Mouse (Mus musculus): Measurements from ENCODE around the gene Slc47a1. TPM values are rescaled to one million over a fixed set of nuclear protein-coding genes. Genes with fewer than 3 reads are reported as not detected.

Slc47a1 gene
- polyA plus RNA-seq, 1 experiment from 2014 or later: 0.46 TPM

DNA sequence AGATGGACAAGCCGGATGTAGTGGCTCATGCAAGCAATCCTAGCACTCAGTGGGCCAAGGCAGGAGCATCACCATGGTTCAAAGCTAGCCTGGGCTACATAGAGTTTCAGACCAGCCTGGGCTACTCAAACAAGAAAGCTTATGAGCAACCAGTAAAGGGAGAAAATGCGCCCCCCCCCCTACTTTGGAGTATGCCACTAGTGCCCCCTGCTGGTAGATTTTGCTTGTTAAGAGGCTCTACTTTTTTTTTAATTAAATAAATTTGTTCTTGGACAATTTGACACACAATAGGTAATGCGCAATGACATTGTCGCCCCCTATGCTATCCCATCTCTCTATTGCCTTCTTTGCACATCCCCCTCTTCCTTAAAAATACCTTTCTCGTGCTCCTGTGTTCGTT lies 9.9 kb upstream of the Slc47a1 start:
- WGBS: 66% methylated on average over 6 of the region's 6 CpGs
- ATAC-seq: no peak

DNA sequence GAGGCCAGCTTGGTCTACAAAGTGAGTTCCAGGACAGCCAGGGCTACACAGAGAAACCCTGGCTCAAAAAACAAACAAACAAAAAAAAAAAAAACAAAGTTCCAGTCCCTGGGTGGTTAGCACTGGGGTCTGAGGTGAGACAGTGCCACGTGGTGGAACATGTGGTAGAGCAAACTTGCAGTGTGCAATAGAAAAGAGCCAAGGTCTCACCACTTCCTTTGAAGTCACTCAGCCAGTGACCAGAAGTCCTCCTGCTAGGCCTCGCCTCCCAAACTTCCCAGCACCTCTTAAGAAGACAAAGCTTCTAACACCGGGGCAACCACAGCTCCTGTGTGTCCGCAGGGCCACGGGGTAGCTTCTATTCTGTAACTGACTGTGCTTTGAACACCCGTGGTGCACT lies 9.1 kb upstream of the Slc47a1 start:
- no peak for ATAC-seq
- Histone ChIP-seq H3K27ac (ENCODE audit: low read length) (no peak overlapping the region), H3K9ac (ENCODE audit: low read depth, low read length) (no peak overlapping the region), H3K4me1 (ENCODE audit: control insufficient read depth, insufficient read depth, low read length) (no peaks in the 10 kb centered on the region), H3K27me3 (ENCODE audit: control insufficient read depth, insufficient read depth, low read depth, low read length) (no peaks in the 10 kb centered on the region), H3K4me2 (ENCODE audit: low read length) (no peak overlapping the region), H3K9me3 (replicated peaks; ENCODE audit: control insufficient read depth, low read length, poor library complexity, severe bottlenecking) (no peaks in the 10 kb centered on the region), H3K36me3 (ENCODE audit: control insufficient read depth, insufficient read depth, low read length) (no peaks in the 10 kb centered on the region), H3K4me3 (ENCODE audit: low read depth, low read length) (no peak overlapping the region)
- 74% methylated on average over 6 of the region's 6 CpGs for WGBS

More for the DNA sequence above, 9.9 kb upstream of the Slc47a1 start:
- Histone ChIP-seq H3K9me3 (replicated peaks; ENCODE audit: control insufficient read depth, low read length, poor library complexity, severe bottlenecking) (no peaks in the 10 kb centered on the region), H3K4me1 (ENCODE audit: control insufficient read depth, insufficient read depth, low read length) (no peaks in the 10 kb centered on the region), H3K27ac (ENCODE audit: low read length) (no peak overlapping the region), H3K4me3 (ENCODE audit: low read depth, low read length) (no peak overlapping the region), H3K36me3 (ENCODE audit: control insufficient read depth, insufficient read depth, low read length) (no peaks in the 10 kb centered on the region), H3K9ac (ENCODE audit: low read depth, low read length) (no peak overlapping the region), H3K27me3 (ENCODE audit: control insufficient read depth, insufficient read depth, low read depth, low read length) (no peaks in the 10 kb centered on the region), H3K4me2 (ENCODE audit: low read length) (no peak overlapping the region)

DNA sequence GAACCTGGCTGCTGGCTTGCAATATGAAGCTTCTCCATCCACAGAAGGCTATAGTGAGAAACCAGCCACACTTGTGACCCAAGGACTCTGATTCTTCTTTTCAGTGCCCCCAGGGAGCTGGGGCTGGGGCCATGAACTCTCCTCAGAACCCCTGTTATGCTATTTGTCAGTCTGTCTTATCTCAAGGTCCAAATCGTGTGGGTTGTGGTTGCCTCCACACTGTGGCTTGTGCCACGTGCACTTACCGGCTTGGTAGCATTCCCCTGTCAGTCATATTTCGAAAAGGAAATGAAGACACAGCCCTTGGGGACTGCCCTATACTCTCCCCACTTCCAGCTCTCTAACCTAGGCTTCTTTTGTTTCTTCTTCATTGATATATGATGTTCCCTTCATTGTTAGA lies 7.6 kb upstream of the Slc47a1 start:
- no peak overlapping the region for H3K4me2 ChIP-seq (ENCODE audit: low read length)
- H3K4me3 ChIP-seq (ENCODE audit: low read depth, low read length): no peak overlapping the region
- WGBS: 84% methylated on average over 4 of the region's 4 CpGs
- no peaks in the 10 kb centered on the region for H3K4me1 ChIP-seq (ENCODE audit: control insufficient read depth, insufficient read depth, low read length)
- H3K27me3 ChIP-seq (ENCODE audit: control insufficient read depth, insufficient read depth, low read depth, low read length): no peaks in the 10 kb centered on the region
- ATAC-seq: no peak
- H3K9ac ChIP-seq (ENCODE audit: low read depth, low read length): no peak overlapping the region
- no peaks in the 10 kb centered on the region for H3K9me3 ChIP-seq (replicated peaks; ENCODE audit: control insufficient read depth, low read length, poor library complexity, severe bottlenecking)
- H3K27ac ChIP-seq (ENCODE audit: low read length): no peak overlapping the region
- H3K36me3 ChIP-seq (ENCODE audit: control insufficient read depth, insufficient read depth, low read length): no peaks in the 10 kb centered on the region

- Histone ChIP-seq H3K27me3 (ENCODE audit: control insufficient read depth, insufficient read depth, low read depth, low read length) (peaks cover 27% of the 10 kb centered on the region), H3K36me3 (ENCODE audit: control insufficient read depth, insufficient read depth, low read length) (no peaks in the 10 kb centered on the region), H3K4me2 (ENCODE audit: low read length) (no peak overlapping the region), H3K4me3 (ENCODE audit: low read depth, low read length) (no peak overlapping the region), H3K27ac (ENCODE audit: low read length) (no peak overlapping the region), H3K9me3 (replicated peaks; ENCODE audit: control insufficient read depth, low read length, poor library complexity, severe bottlenecking) (no peaks in the 10 kb centered on the region), H3K4me1 (ENCODE audit: control insufficient read depth, insufficient read depth, low read length) (peaks cover 5% of the 10 kb centered on the region; the same call in 1 of the 2 replicates), H3K9ac (ENCODE audit: low read depth, low read length) (no peak overlapping the region)
- no peak for ATAC-seq
- 96% methylated on average over 1 of the region's 1 CpGs for WGBS
These were observed 3.1 kb upstream of the Slc47a1 start for GRCm38 (mm10) chr11:61381272-61381671.

- Histone ChIP-seq H3K36me3 (ENCODE audit: control insufficient read depth, insufficient read depth, low read length) (no peaks in the 10 kb centered on the region), H3K9me3 (replicated peaks; ENCODE audit: control insufficient read depth, low read length, poor library complexity, severe bottlenecking) (no peaks in the 10 kb centered on the region), H3K9ac (ENCODE audit: low read depth, low read length) (no peak overlapping the region), H3K4me3 (ENCODE audit: low read depth, low read length) (no peak overlapping the region), H3K27ac (ENCODE audit: low read length) (no peak overlapping the region), H3K4me1 (ENCODE audit: control insufficient read depth, insufficient read depth, low read length) (peaks cover 5% of the 10 kb centered on the region; the same call in 1 of the 2 replicates), H3K4me2 (ENCODE audit: low read length) (no peak overlapping the region), H3K27me3 (ENCODE audit: control insufficient read depth, insufficient read depth, low read depth, low read length) (peaks cover 29% of the 10 kb centered on the region)
- no peak for ATAC-seq
- WGBS: 69% methylated on average over 4 of the region's 4 CpGs
These were observed 506 bp upstream of the Slc47a1 start for GRCm38 (mm10) chr11:61378651-61379050.

DNA sequence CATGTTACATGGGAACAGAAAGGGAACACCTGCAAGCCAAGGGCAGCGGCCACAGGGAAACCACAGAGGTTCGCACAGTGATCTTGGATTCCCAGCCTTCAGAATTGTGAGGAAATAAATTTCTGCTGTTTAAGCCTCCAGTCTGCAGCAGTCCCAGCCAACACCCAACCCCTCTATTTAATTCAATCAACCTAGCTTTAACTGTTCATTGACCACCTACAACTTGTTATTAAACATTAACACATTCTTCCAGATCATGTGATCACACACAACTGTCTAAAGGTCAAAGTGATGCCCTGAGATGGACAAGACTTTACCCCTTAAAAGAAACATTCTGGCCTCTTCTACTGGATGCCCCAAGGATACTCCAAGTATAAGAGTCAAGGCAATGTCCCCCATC lies 9.5 kb downstream of the Slc47a1 start:
- H3K36me3 ChIP-seq (ENCODE audit: control insufficient read depth, insufficient read depth, low read length): no peaks in the 10 kb centered on the region
- 91% methylated on average over 2 of the region's 2 CpGs for WGBS
- H3K27me3 ChIP-seq (ENCODE audit: control insufficient read depth, insufficient read depth, low read depth, low read length): no peaks in the 10 kb centered on the region
- no peak overlapping the region for H3K4me2 ChIP-seq (ENCODE audit: low read length)
- no peaks in the 10 kb centered on the region for H3K4me1 ChIP-seq (ENCODE audit: control insufficient read depth, insufficient read depth, low read length)
- H3K4me3 ChIP-seq (ENCODE audit: low read depth, low read length): no peak overlapping the region
- no peaks in the 10 kb centered on the region for H3K9me3 ChIP-seq (replicated peaks; ENCODE audit: control insufficient read depth, low read length, poor library complexity, severe bottlenecking)
- no peak for ATAC-seq
- H3K27ac ChIP-seq (ENCODE audit: low read length): no peak overlapping the region
- H3K9ac ChIP-seq (ENCODE audit: low read depth, low read length): no peak overlapping the region

GRCm38 (mm10) chr11:61366517-61367273 lies 11.4 kb downstream of the Slc47a1 start:
- H3K9ac ChIP-seq (ENCODE audit: low read depth, low read length): no peak overlapping the region
- no peak for ATAC-seq
- H3K27ac ChIP-seq (ENCODE audit: low read length): no peak overlapping the region
- no peaks in the 10 kb centered on the region for H3K9me3 ChIP-seq (replicated peaks; ENCODE audit: control insufficient read depth, low read length, poor library complexity, severe bottlenecking)
- H3K4me3 ChIP-seq (ENCODE audit: low read depth, low read length): no peak overlapping the region
- WGBS: 83% methylated on average over 9 of the region's 9 CpGs
- H3K36me3 ChIP-seq (ENCODE audit: control insufficient read depth, insufficient read depth, low read length): no peaks in the 10 kb centered on the region
- H3K4me2 ChIP-seq (ENCODE audit: low read length): no peak overlapping the region
- H3K27me3 ChIP-seq (ENCODE audit: control insufficient read depth, insufficient read depth, low read depth, low read length): no peaks in the 10 kb centered on the region
- H3K4me1 ChIP-seq (ENCODE audit: control insufficient read depth, insufficient read depth, low read length): no peaks in the 10 kb centered on the region

GRCm38 (mm10) chr11:61365938-61366337 lies 12.2 kb downstream of the Slc47a1 start:
- ATAC-seq: no peak
- WGBS: 79% methylated on average over 3 of the region's 3 CpGs

DNA sequence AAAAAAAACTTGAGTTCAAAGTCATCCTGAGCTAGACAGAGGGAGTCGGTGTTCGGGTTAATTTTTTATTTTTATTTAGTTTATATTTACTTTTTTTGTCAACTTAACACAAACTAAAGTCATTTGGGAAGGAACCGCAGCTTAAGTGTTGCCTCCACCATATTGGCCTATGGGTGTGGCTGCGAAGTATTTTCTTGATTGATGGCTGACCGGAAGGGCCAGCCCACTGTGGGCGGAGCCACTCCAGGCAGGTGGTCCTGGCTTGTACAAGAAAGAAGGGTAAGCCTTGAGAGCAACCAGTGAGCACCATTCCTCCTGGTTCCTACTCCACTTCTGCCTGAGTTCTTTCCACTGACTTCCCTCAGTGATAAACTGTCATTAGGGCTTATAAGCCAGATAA lies 14.0 kb downstream of the Slc47a1 start:
- H3K9me3 ChIP-seq (replicated peaks; ENCODE audit: control insufficient read depth, low read length, poor library complexity, severe bottlenecking): no peaks in the 10 kb centered on the region
- no peak overlapping the region for H3K9ac ChIP-seq (ENCODE audit: low read depth, low read length)
- H3K4me2 ChIP-seq (ENCODE audit: low read length): no peak overlapping the region
- 86% methylated on average over 6 of the region's 6 CpGs for WGBS
- H3K4me3 ChIP-seq (ENCODE audit: low read depth, low read length): no peak overlapping the region
- no peaks in the 10 kb centered on the region for H3K4me1 ChIP-seq (ENCODE audit: control insufficient read depth, insufficient read depth, low read length)
- no peaks in the 10 kb centered on the region for H3K36me3 ChIP-seq (ENCODE audit: control insufficient read depth, insufficient read depth, low read length)
- no peak for ATAC-seq
- no peaks in the 10 kb centered on the region for H3K27me3 ChIP-seq (ENCODE audit: control insufficient read depth, insufficient read depth, low read depth, low read length)
- no peak overlapping the region for H3K27ac ChIP-seq (ENCODE audit: low read length)

More at GRCm38 (mm10) chr11:61365938-61366337, 12.2 kb downstream of the Slc47a1 start:
- Histone ChIP-seq H3K4me3 (ENCODE audit: low read depth, low read length) (no peak overlapping the region), H3K27ac (ENCODE audit: low read length) (no peak overlapping the region), H3K9ac (ENCODE audit: low read depth, low read length) (no peak overlapping the region), H3K27me3 (ENCODE audit: control insufficient read depth, insufficient read depth, low read depth, low read length) (no peaks in the 10 kb centered on the region), H3K4me2 (ENCODE audit: low read length) (no peak overlapping the region), H3K9me3 (replicated peaks; ENCODE audit: control insufficient read depth, low read length, poor library complexity, severe bottlenecking) (no peaks in the 10 kb centered on the region), H3K36me3 (ENCODE audit: control insufficient read depth, insufficient read depth, low read length) (no peaks in the 10 kb centered on the region), H3K4me1 (ENCODE audit: control insufficient read depth, insufficient read depth, low read length) (no peaks in the 10 kb centered on the region)

Data from midbrain, embryonic 16.5 days (tissue).